Mouse (Mus musculus) c-Kit-positive CD71-positive TER-119-negative erythroid progenitor cells, embryonic 14.5 days (primary cell): ENCODE measurements around the gene Camsap2.

Experiments
- DNase-seq: peaks from one replicate; pipeline ENCODE4 v3.0.0-alpha.2; 2013; ENCODE audit warnings: low read depth

The Camsap2 gene

DNA sequence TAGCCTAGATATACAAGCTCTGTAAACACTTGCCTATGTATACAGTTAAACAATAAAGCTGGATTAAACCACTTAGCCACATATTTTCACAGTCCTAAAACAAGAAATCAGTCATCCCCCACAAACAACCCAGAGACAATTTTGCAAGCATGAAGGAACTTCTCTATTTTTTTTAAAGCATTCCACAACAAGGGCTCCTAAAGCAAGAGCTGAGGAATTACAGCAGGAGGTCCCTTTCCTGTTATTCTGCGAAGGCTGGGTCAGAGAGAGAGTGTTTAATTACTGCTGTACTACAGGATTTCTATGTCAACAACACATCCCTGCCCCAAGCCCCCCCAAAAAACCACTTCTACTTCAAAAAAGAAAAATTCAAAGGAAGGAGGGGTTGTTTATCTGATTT is 1.6 kb downstream of the Camsap2 start:
- DNase-seq, result no peak

- no peak for DNase-seq
These were observed 2.2 kb downstream of the Camsap2 start for GRCm38 (mm10) chr1:136343727-136344126.

- no peak for DNase-seq
These were observed 5.4 kb downstream of the Camsap2 start for GRCm38 (mm10) chr1:136340541-136340940.

DNA sequence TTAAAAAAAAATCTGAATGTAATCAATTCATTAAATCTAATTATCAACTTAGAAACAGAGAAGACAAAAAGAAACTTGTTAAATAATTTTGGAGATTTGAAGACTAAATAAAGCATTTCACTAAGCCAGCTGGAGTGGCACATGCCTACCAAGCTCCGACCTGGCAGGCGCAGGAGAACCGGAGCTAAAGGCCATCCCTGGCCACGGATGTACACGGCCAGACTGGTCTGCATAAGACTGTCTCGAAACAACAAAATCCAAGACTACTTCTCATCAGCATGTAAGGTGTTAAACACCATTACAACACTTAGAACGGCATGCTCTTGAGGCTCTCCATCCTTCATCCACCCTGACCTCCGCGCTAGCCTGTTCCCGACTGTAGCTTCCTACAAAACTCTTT is 11.2 kb downstream of the Camsap2 start:
- DNase-seq, result no peak

DNA sequence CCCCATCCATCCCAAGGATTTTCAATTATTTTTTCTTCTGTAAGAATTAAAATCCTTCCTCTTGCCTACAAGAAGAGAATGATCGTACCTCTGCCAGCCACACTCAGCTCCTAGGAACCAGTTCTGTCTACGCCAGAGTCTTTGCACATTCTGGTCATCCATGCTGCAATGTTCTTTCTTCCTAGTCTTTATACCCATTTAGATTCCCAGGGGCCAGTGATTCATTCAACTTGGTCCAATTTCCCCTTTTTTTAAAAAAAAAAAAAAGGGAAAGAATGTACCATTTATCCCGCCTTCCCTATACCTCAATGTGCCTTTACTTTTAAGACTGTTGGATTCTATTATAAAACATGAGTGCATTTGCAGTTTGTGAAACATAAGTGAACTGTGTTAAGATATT is 12.4 kb downstream of the Camsap2 start:
- DNase-seq, result no peak

- DNase-seq, result no peak
These were observed 12.8 kb downstream of the Camsap2 start for GRCm38 (mm10) chr1:136333071-136333470.

DNA sequence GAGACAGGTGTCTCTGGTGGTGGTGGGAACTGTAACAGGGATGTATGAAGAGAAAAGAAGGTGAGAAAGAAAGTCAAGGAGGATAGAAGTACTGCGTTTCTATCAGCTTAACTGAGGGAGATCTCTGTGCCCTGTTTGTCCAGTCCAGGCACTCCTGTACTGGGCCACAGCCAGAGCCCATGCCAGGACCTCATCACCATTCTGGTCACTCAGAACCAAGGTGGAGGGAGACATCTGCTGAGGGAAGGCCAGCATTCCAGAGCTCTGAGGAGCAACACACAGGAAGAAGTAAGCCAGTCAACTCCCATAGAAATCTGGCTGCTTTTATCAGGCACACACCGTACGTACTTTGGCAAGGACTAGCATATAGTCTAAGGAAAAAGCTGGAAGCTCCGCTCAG is 14.1 kb downstream of the Camsap2 start:
- DNase-seq, result no peak

DNA sequence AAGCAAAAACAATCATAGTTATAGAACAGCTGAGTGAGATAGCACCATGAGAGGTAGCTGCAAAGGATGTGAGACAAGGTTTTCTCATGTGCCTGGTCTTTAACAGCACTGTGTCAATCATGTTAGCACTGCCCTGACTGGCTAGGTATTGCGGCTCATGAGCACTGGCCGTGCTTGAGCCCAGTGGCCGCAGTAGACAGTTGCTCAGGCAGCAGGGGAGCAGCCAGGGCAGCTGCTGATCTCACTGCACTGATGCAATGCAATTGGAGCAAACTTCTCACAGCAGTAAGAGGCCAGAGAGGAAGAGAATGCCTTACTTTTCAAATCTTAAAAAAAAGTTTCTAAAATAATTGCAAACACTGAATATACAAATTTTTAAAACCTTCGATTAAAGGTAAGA is 16.5 kb downstream of the Camsap2 start:
- DNase-seq, result no peak

DNA sequence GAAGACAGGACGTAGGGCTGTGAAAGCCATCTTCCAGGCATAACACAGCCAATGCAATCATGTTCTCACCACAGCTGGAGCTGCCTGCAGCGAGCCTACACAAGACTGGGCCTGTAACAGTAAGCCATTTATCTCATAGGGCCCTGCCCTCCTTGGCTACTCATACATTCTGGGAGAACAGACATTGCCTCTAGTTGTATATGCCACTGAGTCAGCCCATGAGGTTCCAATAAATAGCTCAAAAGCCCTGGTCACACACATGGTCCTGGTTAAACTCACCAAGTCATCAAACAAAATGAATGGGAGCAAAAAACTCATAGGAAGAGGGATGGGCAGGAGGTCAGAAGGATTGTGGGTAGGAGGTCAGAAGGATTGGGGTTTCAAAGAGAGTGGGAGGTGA is 17.3 kb downstream of the Camsap2 start:
- DNase-seq, result no peak

DNA sequence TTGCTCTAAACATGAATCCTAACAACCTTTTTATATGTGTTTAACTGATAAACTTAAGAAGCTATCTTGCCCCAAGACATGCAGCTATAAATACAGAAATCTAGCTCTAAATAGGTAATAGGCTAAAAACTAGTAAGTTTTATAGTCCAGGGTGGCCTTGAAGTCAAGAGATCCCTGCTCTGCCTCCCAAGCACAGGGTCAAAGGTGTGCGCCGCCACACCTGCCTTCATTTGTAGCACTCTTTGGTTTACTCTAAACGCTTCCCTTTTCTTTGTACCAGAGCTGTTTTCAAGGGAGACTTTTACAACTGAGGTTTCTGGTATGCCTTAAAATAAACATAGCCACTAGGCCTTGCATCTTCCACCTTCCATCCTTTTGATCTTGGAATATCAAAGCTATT is 18.3 kb downstream of the Camsap2 start:
- no peak for DNase-seq

GRCm38 (mm10) chr1:136325933-136326332 is 20.0 kb downstream of the Camsap2 start:
- DNase-seq, result no peak

DNA sequence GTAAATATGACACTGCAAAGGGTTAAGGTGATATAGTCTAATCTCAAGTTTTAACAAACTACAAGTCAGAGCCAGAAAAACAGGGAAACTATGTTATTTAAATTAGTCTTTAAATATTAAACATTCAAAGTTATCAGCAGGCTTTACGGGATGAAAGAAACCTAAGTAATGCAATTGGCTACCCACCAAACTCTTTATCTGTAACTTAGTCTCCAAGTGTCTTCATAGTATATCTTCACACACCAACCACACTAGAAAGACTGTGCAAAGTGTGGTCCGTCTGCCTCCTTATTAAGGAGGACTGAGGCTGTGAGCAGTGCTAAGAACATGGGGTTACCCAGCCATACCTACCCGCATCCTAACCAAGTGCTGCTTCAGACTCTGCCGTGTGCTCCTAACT is 23.6 kb downstream of the Camsap2 start:
- no peak for DNase-seq

GRCm38 (mm10) chr1:136316317-136316716 is 29.6 kb downstream of the Camsap2 start:
- peak; percentile 22 for DNase-seq

DNA sequence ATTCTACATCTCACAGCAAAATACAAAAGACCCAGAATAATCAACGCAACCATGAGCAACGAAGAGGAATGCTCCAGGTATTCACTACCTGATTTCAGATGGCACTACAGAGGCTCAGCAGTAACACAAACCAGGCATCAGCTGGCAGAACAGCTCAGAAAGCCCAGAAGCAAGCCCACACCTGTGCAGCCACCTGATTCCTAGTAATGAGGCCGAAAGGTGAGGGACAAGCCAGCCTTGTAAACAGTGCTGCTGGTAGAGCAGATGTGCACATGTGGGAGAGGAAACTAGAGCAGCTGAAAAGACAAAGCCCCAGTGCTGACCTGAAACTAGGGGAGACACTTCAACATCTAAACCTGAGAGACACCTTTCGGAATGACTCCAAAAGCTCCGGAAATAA is 36.7 kb downstream of the Camsap2 start:
- DNase-seq, result no peak

DNA sequence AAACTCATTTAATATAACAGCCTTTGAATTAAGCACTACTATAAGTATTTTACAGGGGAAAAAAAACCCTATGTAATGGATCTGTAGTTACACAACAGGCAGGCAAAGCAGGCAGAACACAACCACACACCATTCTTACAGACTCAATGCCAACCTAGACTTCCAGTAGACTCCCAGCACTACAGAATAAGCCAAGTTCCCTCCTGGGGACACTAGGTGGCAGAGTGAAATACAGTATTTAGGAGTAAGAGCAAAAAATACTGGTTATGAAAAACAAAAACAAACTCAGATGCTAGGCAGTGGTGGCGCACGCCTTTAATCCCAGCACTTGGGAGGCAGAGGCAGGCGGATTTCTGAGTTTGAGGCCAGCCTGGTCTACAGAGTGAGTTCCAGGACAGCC is 39.5 kb downstream of the Camsap2 start:
- peak; percentile 41 for DNase-seq

DNA sequence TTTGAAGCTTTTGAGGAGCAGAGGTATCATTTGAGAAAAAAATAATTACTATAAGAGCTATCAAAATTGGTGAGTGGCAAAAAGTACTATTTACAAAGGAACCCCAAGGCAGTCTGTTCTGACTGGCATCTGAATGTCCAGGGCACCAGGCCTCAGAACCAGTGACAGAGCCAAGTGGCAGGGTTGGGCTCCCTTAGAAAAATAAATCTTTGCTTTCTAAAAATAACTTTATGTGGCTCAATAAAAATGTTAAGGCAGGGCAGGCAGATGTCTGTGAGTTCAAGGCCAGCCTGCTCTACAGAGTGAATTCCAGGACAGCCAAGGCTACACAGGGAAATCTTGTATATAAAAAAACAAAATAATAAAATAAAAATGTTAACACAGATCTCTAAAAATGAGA is 51.9 kb downstream of the Camsap2 start:
- no peak for DNase-seq

- no peak for DNase-seq
These were observed 56.1 kb downstream of the Camsap2 start for GRCm38 (mm10) chr1:136289803-136290202.

- no peak for DNase-seq
These were observed 68.5 kb downstream of the Camsap2 start for GRCm38 (mm10) chr1:136277366-136277765.

DNA sequence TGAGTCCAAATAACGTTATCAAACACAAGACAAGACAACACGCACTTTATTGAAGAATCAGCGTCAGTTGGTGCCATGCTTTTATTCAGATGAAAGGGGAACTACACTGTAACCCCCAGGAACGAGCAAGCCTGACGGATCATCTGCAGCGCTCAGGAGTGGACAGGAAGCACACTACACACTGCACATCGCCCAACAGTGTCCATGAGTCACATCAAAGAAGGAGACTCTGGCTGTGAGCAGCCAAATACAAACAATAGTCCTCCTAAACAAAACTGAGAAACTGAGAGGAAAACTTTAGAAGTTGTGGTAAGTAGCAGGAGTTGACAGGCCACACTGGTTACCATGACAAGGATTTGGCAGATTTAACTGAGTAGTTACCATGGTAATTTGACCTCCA is 77.7 kb downstream of the Camsap2 start:
- DNase-seq, result no peak

DNA sequence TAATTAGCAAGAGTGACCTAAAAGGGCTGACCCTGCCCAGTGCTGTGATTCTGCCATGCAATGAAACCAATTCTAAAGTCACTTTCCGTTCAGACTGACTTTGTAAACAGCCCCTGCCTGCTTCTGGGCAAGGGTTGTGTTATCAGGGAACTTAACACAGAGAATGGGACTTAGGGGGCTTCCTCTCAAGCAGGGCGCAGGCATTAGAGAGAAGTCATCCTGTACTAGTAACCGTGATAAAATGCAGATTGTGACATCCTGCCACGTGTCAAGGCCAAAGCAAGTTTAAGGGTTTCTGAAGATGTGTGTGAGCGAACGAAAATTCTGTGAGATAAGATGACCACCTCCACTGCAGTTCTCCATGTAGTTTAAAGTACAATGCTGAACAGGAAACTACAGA is 79.8 kb downstream of the Camsap2 start:
- DNase-seq, result no peak

GRCm38 (mm10) chr1:136263355-136263754 is 82.5 kb downstream of the Camsap2 start:
- DNase-seq, result no peak

- DNase-seq, result no peak
These were observed 85.2 kb downstream of the Camsap2 start, which contains the start of gene Gpr25 for GRCm38 (mm10) chr1:136260635-136261238. Gpr25 (minus strand) TSS chr1:136260873.

GRCm38 (mm10) chr1:136259893-136260634 is 85.8 kb downstream of the Camsap2 start:
- DNase-seq, result no peak

DNA sequence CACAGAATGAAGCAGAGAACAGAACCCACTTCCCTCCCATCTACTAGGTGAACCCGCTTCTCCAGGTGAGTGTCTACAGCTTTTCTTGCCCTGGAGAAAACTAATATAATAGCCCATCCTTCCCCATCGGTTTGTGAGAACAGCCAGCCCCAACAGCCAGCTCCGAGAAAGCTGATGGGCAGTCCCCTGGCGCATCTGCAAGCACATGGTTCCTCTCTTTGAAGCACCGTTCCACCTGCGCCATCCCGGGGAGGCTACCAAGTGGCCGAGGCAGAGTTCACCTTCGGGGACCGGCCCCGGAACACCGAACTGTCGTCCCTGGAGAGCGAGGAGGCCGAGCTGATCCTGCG is 86.4 kb downstream of the Camsap2 start:
- DNase-seq, result no peak
